Mouse (Mus musculus) ovary, postnatal 14 days (tissue): ENCODE results near the gene Rhoj.
A peak's percentile ranks its signal among the peaks of the same experiment; 100 is the strongest.
"Not testable (repeated sequence)": the region's sequence is repeated elsewhere in the genome, so short reads cannot be mapped to it uniquely, and the experiment has no call there.

Experiments used
- DNase-seq: peaks from one replicate; pipeline ENCODE4 v3.0.0; 2022; ENCODE audit warnings: low spot score

The Rhoj gene

DNA sequence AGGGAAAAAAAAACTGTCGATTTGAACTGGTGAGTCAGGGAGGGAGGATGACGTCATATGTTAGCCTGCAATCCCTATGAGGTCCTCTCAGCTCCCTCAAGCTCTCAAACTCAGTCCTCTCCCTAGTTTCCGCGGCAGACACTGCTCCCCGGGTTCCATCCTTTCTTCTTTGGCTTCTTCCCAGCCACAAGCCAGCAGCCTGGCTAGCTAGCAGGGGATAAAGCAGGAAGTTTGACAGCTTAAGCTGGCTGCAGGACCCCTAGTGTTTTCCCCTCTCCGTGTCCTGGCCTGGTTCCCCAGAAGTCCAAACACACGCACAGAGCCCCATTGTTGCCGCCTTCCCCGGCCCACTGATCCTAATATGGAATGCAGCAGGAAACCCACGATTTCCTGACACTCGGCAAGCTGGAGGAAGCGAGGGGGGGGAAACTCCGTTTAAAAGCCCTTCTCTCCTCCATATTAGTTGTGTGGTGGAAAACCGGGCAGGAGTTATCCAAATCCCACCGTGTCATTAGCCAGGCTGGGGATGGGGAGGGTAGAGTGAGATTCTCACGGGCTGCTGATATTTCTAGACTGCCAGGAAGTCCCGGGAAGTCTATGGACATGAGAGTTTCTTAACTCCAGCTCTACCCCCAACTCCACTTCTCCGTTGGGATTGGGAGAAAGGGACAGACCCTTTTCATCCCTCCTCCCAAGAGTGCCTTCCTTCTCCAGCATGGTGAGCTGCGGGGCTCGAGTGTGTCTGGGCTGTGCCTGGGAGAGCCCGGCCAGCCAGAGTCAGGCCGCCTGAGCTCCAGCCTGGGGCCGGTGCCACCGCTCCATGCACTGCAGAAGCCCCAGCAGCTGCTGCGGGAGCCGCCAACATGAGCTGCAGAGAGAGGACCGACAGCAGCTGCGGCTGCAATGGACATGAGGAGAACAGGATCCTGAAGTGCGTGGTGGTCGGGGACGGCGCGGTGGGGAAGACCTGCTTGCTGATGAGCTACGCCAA is at the start of gene Rhoj:
TSS of gene Rhoj (plus strand) at position 362 of the 991 bp plus-strand sequence.
- peak; percentile 50 for DNase-seq

- DNase-seq = no peak
These were observed 36.4 kb upstream of the Rhoj start for GRCm38 (mm10) chr12:75271726-75272125.

GRCm38 (mm10) chr12:75275730-75276129 is 32.4 kb upstream of the Rhoj start:
- no peak for DNase-seq

GRCm38 (mm10) chr12:75277425-75277824 is 30.7 kb upstream of the Rhoj start:
- no peak for DNase-seq

DNA sequence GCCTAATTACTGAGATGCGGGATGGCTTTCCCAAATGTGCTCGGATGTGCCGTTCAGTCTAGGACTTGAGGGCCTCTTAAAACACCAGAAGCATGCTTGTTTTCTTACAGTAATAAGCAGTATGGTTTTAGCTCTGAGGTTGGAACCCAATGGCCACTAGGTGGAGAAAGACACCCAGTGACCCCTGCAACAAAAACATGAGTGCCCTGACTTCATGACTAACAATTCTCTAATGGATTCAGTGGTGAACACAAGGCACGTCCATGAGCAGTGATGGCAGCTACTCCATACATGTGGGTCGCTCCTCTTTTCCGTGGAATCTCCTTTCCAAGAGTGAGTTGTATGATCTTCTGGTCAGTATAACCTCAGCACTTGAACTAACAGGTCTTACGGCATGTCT is 27.6 kb upstream of the Rhoj start:
- no peak for DNase-seq

- DNase-seq = no peak
These were observed 24.9 kb upstream of the Rhoj start for GRCm38 (mm10) chr12:75283226-75283625.

DNA sequence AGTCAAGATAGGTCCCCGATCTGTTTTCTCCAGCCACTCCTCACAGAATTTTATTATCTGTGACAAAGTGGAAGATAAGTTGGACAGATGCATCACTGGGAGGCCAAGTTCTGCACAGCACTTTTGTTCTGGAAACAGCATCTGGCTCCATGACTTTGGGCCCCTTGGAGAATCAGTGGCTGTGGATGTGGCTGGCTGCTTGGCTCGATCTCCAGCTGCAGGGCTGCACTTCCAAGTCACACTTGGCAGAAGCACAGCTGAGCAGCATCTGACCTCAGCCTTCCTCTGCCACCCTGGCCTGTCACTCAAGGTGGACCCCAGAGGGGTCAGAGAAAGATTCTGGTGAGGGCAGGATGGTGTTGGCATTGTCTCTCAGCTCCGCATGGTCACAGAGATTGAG is 22.0 kb upstream of the Rhoj start:
- peak; percentile 25 for DNase-seq

DNA sequence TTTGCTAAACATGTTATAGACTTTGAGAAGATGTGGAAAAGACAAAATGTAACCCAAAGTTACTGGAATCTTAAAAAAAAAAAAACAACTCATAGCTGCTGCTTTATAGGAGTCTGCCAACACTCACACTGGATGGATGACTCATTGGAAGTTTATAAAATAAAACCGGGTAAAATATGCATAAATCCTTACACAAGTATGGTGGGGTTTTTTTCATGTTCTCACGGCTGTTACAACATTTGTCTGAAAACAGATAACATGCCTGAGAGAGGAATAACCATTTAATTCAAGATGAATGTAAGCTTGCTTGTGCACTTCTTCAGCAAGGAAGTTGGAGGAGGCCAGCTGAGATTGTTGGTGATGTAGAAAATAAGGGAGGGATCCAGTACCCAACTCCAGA is 17.6 kb upstream of the Rhoj start:
- no peak for DNase-seq

- DNase-seq = no peak
These were observed 16.6 kb upstream of the Rhoj start for GRCm38 (mm10) chr12:75291556-75291955.

DNA sequence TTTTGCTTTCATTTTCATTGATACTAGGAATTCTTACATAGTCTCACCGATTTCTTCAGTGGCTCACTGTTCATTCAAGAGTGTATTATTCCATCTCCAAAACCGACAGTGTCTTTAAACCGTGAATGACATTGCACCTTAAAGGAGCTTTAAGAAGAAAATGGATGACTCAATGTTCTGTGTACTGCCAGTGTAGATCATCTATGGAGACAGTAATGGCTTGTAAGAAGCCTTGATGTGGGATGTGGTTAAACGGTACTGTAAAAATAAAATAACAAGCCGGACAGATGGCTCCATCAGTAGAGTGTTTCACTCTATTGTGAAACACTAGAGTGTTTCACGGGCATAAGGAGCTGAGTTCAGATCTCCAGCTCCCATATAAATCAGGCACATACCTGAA is 15.2 kb upstream of the Rhoj start:
- no peak for DNase-seq

DNA sequence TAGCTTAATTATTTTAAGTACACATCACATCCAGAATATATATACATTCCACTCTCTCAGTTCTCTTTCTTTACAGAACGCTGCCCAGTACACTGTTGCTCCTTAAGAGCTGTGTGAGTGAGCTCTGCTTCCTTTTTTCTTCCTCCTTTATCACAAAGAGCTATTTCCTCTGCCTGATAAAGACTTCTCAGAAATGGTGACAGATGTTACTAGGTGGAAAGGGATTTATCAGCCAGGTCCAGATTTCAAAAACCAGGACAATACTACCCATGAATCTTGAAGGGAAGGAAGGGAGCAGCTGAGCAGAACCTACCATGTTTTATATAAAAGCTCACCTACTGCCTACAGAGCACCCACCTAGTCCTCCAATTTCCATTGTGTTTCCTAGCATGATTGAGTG is 8.3 kb upstream of the Rhoj start:
- no peak for DNase-seq

DNA sequence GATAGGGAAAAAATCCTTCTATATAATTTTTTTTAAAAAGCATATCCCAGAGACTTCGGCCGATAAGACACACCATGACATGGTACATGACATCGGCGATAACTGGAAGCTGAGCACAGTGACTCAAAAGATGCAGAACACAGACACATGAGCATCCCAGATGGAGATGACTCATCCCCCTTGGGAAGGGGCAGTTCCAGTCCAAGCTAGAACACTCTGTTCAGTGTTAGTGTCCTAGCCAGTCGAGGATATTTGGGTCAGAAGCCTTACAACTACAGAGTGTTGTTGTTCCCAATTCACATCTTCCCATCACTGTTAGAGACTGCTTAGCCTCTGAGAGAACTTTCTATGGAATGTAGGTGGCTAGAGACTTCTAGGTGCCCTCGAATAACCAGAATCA is 4.0 kb upstream of the Rhoj start:
- DNase-seq = no peak

DNA sequence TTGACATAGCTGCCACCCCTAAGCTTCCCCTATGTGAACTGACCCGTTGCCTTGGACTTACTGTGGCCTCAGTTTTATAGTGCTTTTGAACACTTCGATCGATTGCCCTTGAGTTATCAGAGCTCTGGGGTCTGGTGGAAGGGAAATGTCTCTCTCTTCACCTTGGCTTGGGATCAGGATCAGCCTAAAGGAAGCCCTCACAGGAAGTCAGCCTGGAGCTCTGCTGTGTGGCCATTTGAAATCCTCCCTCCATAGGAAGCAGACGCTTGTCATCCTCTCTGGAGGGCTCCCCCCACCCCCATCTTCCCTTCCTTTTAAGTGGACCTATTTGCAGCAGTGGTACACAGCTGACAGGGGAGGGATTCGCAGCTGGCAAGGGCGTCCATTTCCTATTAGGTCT is 1.6 kb downstream of the Rhoj start:
- DNase-seq = no peak

DNA sequence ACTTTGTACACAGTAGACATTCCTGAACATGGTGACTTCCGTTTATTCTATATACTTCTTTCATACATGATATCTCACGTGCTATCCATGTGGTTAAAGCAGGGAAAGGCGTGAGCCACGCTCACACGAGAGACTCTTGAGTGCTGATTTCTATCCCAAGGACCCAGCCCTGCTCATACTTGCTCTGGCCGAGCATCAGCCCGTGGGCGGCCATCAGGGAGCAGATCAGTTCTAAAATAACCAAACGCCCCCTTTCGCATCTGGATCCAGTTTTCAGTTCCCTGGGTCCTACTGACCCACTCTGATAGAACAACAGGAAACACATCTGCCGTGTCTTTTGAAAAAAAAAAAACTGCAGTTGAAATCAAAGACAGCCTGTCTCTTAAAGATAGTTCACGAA is 2.6 kb downstream of the Rhoj start:
- peak; percentile 18 for DNase-seq

DNA sequence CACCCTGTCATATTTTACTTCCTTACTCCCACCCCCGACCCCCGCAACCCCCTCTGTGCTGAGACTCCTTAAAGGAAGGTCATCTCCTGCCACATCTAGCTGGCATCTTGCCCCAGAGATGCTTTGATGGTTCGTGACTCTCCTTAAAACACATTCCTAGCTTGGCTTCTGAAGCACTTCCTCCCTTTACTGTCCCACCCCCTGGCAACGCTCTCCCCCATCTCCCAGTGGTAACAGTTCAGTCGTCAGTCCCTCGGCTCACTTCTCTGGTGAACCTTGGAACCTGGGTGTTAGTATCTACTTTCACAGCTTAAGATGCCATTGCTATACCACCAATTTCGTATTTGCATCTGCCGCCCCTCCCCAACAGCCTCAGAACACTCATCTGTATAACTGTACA is 3.8 kb downstream of the Rhoj start:
- DNase-seq = no peak

DNA sequence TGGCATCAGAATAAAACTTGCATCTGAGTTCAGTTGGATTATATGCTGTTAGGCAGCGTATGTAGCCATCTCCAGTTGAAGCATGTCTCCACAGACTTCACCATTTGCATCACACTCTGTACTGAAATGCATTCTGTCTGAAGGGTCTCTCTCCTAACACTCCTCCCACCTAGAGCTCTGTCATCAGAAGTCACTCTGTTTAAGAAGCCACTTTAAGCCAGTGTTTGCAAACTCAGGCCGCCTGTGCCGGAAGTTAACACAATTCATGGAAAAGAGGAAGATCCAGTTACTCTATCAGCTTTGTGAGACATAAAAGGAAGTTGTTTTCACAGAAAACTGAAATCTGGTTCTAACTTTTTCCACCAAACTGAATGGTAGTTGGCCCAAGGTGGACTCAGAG is 5.9 kb downstream of the Rhoj start:
- no peak for DNase-seq

GRCm38 (mm10) chr12:75315851-75316250 is 7.7 kb downstream of the Rhoj start:
- DNase-seq = no peak

GRCm38 (mm10) chr12:75320441-75320925 is 12.4 kb downstream of the Rhoj start:
- no peak for DNase-seq

DNA sequence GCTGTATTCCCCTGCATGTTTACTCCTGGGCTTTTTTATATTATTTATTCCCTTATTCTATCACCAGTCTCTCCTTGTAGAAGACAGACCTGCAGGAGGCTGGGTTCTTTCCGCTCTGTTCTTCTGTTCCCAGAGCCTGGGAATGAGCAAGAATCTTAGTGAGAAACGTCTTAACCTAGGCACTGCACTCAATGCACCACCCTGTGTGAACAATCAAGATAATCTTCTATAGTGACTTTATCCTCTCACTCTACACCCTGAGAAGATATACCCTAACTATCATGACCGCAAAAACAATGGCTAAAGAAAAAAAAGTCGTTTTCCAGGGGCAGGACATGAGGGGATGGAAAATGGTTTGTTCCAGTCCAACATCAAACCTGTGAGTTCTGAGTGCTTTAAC is 13.1 kb downstream of the Rhoj start:
- no peak for DNase-seq

- no peak for DNase-seq
These were observed 21.1 kb downstream of the Rhoj start for GRCm38 (mm10) chr12:75329188-75329587.

DNA sequence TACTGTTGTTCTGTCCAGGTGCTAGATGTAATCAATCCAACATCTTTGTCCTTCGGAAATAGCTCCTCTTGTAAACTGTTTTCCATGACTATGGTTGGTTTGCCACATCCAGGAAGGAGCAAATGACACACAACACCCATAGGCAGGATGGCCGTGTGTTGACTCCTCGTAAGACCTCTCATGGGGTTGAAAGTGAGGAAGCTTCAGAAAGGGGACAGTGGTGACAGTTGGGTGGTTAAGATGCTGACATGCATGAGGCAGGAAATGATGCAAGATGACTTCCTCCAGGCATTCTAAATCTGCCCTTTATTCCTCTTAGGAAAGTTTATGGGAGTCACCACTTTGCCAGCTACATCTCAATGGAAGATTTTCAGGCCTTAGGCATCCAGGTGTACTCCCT is 31.8 kb downstream of the Rhoj start:
- DNase-seq = no peak

DNA sequence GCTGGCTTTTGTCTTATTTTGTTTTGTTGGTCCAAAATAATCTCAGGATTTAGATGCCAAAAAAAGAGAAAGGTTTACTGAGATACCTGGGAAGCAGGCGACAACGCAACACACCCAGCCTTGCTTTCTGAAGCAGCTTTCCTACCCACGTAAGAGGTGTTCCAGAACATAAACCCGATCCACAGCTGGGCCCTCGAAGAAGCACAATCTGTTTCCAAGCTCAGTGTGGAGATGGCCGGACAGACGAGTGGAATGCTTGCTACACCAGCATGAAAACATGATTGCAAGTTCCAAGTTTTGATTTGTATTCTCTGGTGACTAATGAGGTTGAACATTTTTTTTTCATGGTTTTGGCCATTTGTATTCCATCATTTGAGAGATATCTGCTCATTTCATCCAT is 32.2 kb downstream of the Rhoj start:
- DNase-seq = no peak

DNA sequence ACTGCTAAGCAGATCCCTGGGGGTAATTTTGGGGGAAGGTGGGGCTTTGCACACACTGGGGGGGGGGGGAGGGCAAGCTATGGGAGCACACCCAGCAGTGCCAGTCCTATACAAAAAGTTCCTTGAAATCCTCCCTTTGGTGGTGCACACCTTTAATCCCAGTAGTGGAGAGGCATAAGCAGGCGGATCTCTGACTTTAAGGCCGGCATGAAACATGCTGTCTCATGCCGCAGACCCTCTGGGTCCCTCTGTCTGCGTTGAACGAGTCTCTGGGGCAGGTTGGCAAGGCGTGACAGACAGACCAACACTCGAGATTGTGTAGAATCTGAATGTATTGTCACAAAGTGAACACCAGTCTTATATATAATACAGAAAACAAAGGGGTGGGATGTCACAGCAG is 40.4 kb downstream of the Rhoj start:
- no peak for DNase-seq

- not testable (repeated sequence) for DNase-seq
These were observed 41.4 kb downstream of the Rhoj start for GRCm38 (mm10) chr12:75349537-75349936.
